Mouse (Mus musculus) kidney, adult 18-20 months (tissue): ENCODE measurements around the gene Cntln.

ENCODE experiments used
- DNase-seq: peaks from one replicate; pipeline ENCODE4 v3.0.0; 2021

Gene Cntln

DNA sequence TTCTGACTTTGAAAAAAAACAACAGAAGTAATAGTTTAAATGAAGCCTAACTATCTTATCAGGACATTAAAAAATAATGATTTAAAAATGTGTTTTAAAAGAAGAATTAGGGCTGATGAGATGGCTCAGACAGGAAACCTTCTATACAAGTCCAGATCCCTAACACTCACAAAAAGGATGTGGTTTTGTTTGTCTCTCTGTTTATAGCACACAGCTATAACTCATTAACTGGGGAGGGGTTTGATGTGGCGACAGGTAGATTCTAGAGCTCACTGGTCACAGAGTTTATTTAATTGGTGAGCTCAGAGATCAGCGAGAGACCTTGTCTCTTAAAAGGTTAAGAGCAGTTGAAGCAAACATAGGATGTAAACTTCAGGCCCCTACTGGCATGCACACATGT lies 175.5 kb downstream of the Cntln start:
- no peak for DNase-seq

DNA sequence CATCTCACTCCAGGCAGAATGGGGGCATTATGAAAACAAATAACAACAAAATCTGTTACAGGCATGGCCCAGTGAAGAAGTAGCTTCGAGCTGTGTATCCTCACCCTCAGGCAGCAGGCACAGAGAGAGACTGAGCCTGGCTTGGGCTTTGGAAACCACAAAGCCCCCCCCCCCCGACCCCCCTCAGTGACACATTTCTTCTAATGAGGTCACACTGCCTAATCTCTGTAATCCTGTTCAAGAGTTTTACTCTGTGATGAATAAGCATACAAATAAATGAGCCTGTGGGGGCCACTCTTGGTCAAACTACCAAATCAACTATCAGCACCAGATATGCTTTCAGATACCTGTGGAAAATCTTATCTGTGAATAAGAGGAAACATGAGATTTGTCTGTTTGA lies 177.6 kb downstream of the Cntln start:
- DNase-seq, result no peak

DNA sequence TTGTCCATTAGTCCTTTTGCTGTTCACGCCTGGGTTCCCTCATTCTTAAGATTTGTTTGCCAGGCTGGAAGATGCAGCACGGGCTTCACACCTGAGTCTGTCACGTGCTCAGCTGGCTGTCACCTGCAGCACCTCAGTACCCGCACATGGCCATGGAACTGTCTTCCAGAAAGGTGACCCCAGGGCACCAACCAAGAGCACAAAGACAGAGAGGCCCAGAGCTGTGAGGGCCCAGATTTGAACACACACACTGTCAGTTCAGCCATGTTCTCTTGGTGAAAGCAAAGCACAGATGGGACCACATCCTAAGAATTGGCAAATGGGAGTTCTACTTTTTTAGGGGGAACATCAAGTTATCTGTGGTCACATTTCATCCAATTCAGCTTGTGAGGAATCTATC lies 211.9 kb downstream of the Cntln start:
- no peak for DNase-seq

DNA sequence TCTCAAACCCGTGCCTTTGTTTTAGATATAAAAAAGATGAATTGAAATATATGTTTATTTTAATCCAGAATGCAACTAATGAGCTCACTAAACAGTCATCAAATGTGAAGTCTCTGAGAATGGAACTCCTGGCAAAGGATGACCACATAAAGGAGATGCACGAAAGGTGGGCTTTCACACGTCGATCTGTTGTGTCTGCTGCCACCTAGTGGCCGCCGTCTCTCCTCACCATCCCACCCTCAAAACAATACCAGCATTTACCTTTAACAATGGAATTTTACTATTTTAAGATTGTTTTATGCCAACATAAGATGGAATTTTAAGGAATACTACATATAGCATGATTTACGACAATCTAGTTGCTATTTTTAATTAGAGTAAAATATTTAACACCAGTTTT lies 212.6 kb downstream of the Cntln start:
- peak; percentile 41 for DNase-seq

DNA sequence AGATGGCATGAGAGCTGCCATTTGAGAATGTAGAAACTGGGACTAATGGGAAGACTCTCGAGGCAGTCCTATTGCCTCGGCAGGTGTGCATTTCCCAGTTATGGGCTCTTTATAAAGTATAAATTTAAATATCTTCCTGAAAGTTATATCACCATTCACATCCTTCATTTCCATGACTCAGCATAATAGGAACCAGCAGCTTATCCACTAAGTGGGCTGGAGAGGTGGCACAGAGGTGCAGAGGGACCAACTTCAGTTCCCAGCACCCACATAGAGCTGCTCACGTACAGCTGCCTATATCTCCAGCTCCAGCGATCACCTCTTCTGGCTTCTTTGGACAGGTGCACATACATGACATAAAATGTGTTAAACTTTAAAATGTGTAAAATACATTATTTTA lies 218.1 kb downstream of the Cntln start:
- DNase-seq, result no peak

DNA sequence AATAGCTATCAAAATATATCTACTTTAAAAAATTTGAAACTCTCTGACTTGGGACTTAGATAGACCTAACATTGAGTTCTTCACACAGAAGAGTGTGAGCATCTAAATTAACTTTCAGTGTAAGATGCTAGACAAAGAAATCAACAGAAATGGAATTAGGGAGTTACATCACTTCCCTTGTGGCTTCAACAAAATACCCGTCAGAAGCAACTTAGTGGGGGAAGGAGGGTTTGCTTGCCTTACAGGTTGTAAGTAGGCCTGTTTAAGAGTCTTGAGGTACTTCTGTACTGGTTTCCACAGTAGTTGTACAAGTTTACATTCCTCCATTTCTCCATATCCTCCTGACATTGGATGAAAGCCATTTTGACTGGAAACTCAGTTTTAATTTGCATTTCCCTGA lies 222.3 kb downstream of the Cntln start:
- DNase-seq, result no peak

DNA sequence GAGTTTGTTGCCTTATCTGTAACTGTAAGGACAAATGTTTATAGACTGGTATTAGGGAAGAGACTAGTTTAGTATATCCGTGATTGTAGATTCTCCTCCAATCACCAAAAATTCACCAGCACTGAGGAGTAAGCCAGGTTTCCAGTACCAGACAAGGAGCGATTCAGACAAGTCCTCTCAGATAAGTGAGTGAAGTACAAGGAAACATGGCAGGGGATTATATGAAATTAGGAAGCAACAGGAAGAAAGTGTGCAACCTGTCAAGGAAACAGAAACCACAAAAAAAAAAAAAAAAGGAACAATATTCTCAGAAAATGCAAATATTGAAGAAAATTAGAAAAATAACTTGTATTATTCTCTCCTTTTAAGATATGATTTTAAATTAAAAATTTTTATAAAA lies 222.9 kb downstream of the Cntln start:
- DNase-seq, result no peak

- DNase-seq, result no peak
Observed at GRCm38 (mm10) chr4:85120271-85120670, 236.2 kb downstream of the Cntln start.

DNA sequence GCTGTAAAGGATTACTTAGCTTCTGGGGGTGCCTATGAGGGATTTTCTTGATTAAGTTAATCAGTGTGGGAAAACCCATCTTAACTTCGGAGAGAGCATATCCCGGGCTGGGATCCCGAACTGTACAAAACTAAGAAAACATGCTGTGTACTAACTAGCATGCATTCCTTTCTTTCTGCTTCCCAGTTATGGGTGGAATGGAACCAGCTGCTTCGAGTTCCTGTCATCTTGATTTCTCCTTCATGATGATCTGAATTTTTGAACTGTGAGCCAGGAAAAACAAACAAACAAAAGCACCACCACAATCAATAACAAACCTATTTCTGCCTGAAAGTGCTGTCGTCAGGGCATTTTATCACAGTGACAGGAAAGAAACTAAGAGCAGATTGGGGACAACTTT lies 265.6 kb downstream of the Cntln start:
- DNase-seq, result no peak

DNA sequence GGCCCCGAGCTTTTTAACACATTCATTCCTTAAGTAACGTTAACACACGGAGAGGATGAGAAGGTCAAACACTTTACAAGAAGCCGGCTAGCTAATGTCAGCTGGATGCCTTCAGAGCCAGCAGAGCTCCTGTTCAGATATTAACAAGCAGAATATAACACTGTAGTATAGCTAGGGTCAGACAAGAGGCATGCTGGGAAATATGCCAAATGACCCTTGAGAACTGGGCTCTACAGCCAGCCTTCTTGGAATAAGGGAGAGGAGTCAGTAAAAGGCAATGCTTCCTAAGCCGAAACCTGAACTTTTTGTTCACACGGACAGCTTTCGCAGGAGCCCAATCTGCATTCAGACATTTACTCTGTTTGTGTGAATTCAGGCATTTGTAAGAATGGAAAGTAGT lies 267.8 kb downstream of the Cntln start:
- DNase-seq, result no peak

GRCm38 (mm10) chr4:85154361-85154760 lies 270.3 kb downstream of the Cntln start:
- DNase-seq, result no peak

- no peak for DNase-seq
Observed at GRCm38 (mm10) chr4:85161156-85161555, 277.0 kb downstream of the Cntln start.

- peak; percentile 29 for DNase-seq
Observed at GRCm38 (mm10) chr4:85162468-85163312, 278.6 kb downstream of the Cntln start.

DNA sequence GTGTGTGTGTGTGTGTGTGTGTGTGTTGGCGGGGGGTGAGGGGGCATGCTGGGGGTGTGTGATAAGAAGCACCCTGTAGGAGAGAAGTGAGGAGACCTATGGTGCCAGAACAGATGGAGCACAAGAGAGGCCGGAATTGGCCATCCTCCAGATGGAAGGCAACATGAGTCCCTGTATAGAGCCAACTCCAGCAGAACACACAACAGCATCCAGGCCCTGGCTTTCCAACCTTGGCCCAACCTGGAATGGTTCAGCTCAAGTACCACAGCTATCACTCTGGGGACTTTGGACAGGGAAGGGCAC lies 279.2 kb downstream of the Cntln start:
- DNase-seq, result no peak

GRCm38 (mm10) chr4:85168001-85168400 lies 283.9 kb downstream of the Cntln start:
- no peak for DNase-seq

GRCm38 (mm10) chr4:85175466-85175865 lies 291.4 kb downstream of the Cntln start:
- DNase-seq, result no peak

DNA sequence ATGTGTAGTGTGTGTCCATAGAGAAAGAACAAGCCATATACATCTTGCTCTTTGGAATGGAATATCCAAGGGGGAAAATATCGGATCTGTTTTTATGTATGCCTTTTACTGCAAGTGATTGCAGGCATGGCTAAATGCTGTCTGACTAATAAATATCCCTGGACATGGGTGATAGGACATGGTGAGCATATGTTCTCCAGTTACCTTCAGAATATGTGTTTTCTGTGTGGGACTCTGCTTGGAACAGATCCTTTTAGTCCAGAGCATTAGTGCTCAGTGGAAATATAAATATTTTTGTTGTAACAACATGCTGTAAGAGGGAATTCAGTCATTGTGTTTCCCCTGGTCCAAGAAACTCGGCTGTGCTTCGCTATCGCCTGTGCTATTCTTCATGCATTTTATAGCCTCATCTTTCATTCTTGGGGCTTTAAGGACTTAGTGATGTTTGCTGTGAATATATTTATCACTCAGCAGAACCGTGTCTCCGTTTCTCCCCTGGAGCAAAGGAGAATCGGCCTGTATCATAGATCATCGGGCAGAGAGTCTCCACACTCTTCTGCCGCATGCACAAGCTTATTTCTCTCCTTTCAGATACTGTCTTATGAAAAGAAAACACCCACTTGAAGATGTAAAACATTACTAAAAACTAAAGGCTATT lies 294.4 kb downstream of the Cntln start:
- no peak for DNase-seq
